25 mouse cellular contexts compared by ENCODE assay signal in genomic region chr8:86834496-86835260, GRCm38 (mm10). TPM values are rescaled to one million over a fixed set of nuclear protein-coding genes. Genes with fewer than 3 reads are reported as not detected.
DNase-seq lines count a peak whose midpoint lies in the region; ATAC-seq and TF ChIP-seq lines count a peak whose summit lies in the region.
"Had no signal": no experiment of that assay in that cellular context is flagged by ENCODE, and none has a peak within 500 bp of the region (broad histone marks: within the 10 kb centered on the region; RNA-seq: fewer than 3 reads in every experiment).

No protein-coding gene starts in this region.

- no peaks in the 10 kb centered on the region for H3K4me1 ChIP-seq in heart, embryonic 11.5 days (ENCODE audit: control insufficient read depth, insufficient read depth, low read length)
- H3K4me1 ChIP-seq in midbrain, embryonic 11.5 days (ENCODE audit: control insufficient read depth, insufficient read depth, low read length), result no peaks in the 10 kb centered on the region
- H3K4me1 ChIP-seq in midbrain, embryonic 13.5 days (replicated peaks), result no peaks in the 10 kb centered on the region
- H3K4me1 ChIP-seq in forebrain, postnatal 0 days (ENCODE audit: insufficient read depth), result no peaks in the 10 kb centered on the region
- H3K4me1 ChIP-seq: forebrain, embryonic 10.5 days; hindbrain, embryonic 10.5 days; limb, embryonic 10.5 days; liver, embryonic 15.5 days had no signal

- H3K27ac ChIP-seq in heart, embryonic 11.5 days (ENCODE audit: low read depth, low read length), result peak overlapping the region; percentile 43
- no peak overlapping the region for H3K27ac ChIP-seq in midbrain, embryonic 11.5 days (ENCODE audit: low read depth, low read length)
- H3K27ac ChIP-seq in midbrain, embryonic 13.5 days, result no peak overlapping the region
- no peak overlapping the region for H3K27ac ChIP-seq in forebrain, postnatal 0 days (ENCODE audit: low read depth, low read length)
- H3K27ac ChIP-seq: forebrain, embryonic 10.5 days; hindbrain, embryonic 10.5 days; layer of hippocampus, adult 2 months; limb, embryonic 10.5 days; liver, embryonic 15.5 days had no signal

- H3K4me3 ChIP-seq in heart, embryonic 11.5 days (ENCODE audit: low read depth, low read length), result no peak overlapping the region
- H3K4me3 ChIP-seq in midbrain, embryonic 11.5 days (ENCODE audit: low read depth, low read length), result no peak overlapping the region
- H3K4me3 ChIP-seq in midbrain, embryonic 13.5 days (replicated peaks), result no peak overlapping the region
- no peak overlapping the region for H3K4me3 ChIP-seq in forebrain, postnatal 0 days (ENCODE audit: low read depth, low read length)
- H3K4me3 ChIP-seq: forebrain, embryonic 10.5 days; hindbrain, embryonic 10.5 days; layer of hippocampus, adult 2 months; limb, embryonic 10.5 days; liver, embryonic 15.5 days had no signal

- 0 out of 2 replicates have a peak, but pooled peaks cover 2% of the 10 kb centered on the region for H3K9me3 ChIP-seq in heart, embryonic 11.5 days (replicated peaks; ENCODE audit: control insufficient read depth, low read length)
- no peaks in the 10 kb centered on the region for H3K9me3 ChIP-seq in midbrain, embryonic 11.5 days (ENCODE audit: control insufficient read depth, low read length)
- no peaks in the 10 kb centered on the region for H3K9me3 ChIP-seq in midbrain, embryonic 13.5 days
- no peaks in the 10 kb centered on the region for H3K9me3 ChIP-seq in forebrain, postnatal 0 days (ENCODE audit: low read length)
- H3K9me3 ChIP-seq: forebrain, embryonic 10.5 days; hindbrain, embryonic 10.5 days; limb, embryonic 10.5 days; liver, embryonic 15.5 days had no signal

- peaks cover 5% of the 10 kb centered on the region; the same call in 1 of the 2 replicates for H3K36me3 ChIP-seq in heart, embryonic 11.5 days (ENCODE audit: control insufficient read depth, insufficient read depth, low read length)
- no peaks in the 10 kb centered on the region for H3K36me3 ChIP-seq in midbrain, embryonic 11.5 days (ENCODE audit: control insufficient read depth, insufficient read depth, low read length)
- H3K36me3 ChIP-seq in midbrain, embryonic 13.5 days, result peaks cover 12% of the 10 kb centered on the region; the same call in 1 of the 2 replicates
- H3K36me3 ChIP-seq in forebrain, postnatal 0 days (ENCODE audit: insufficient read depth), result peaks cover 2% of the 10 kb centered on the region; the same call in 1 of the 2 replicates
- H3K36me3 ChIP-seq: liver, embryonic 15.5 days had no signal

- WGBS in heart, embryonic 11.5 days (ENCODE audit: insufficient replicate concordance), result 57% methylated on average over 8 of the region's 8 CpGs
- 87% methylated on average over 8 of the region's 8 CpGs for WGBS in midbrain, embryonic 11.5 days
- 87% methylated on average over 8 of the region's 8 CpGs for WGBS in midbrain, embryonic 13.5 days
- 87% methylated on average over 8 of the region's 8 CpGs for WGBS in forebrain, postnatal 0 days

- TF ChIP-seq CTCF in forebrain, postnatal 0 days (IDR thresholded peaks at IDR 0.05; ENCODE audit: low read depth), result no peak

- H3K9ac ChIP-seq in heart, embryonic 11.5 days (ENCODE audit: low read depth, low read length), result no peak overlapping the region
- no peak overlapping the region for H3K9ac ChIP-seq in midbrain, embryonic 11.5 days (ENCODE audit: low read length)
- H3K9ac ChIP-seq in midbrain, embryonic 13.5 days (replicated peaks), result no peak overlapping the region
- H3K9ac ChIP-seq in forebrain, postnatal 0 days, result no peak overlapping the region
- H3K9ac ChIP-seq: liver, embryonic 15.5 days had no signal

- peak; percentile 36; the same call in 1 of the 2 replicates for ATAC-seq in heart, embryonic 11.5 days (replicated peaks; ENCODE audit: insufficient number of reproducible peaks, low FRiP score, low TSS enrichment)
- ATAC-seq in midbrain, embryonic 11.5 days (ENCODE audit: low FRiP score), result no peak
- no peak for ATAC-seq in midbrain, embryonic 13.5 days
- ATAC-seq in forebrain, postnatal 0 days, result no peak
- ATAC-seq: activated CD4-positive, CD25-positive, alpha-beta regulatory T cell, adult 4 months; hindbrain, embryonic 16.5 days; intestine, postnatal 0 days had no signal

- H3K4me2 ChIP-seq in heart, embryonic 11.5 days, result no peak overlapping the region
- H3K4me2 ChIP-seq in midbrain, embryonic 11.5 days, result no peak overlapping the region
- H3K4me2 ChIP-seq in midbrain, embryonic 13.5 days (replicated peaks), result no peak overlapping the region
- H3K4me2 ChIP-seq in forebrain, postnatal 0 days (ENCODE audit: low read depth), result no peak overlapping the region
- H3K4me2 ChIP-seq: liver, embryonic 15.5 days had no signal

- no peaks in the 10 kb centered on the region for H3K27me3 ChIP-seq in heart, embryonic 11.5 days (ENCODE audit: control insufficient read depth, insufficient read depth, low read length)
- no peaks in the 10 kb centered on the region for H3K27me3 ChIP-seq in midbrain, embryonic 11.5 days (ENCODE audit: control insufficient read depth, insufficient read depth, low read length)
- H3K27me3 ChIP-seq in midbrain, embryonic 13.5 days, result no peaks in the 10 kb centered on the region
- no peaks in the 10 kb centered on the region for H3K27me3 ChIP-seq in forebrain, postnatal 0 days (ENCODE audit: insufficient read depth, low read length)
- H3K27me3 ChIP-seq: liver, embryonic 15.5 days had no signal

- DNase-seq in heart, adult 8-10 months (ENCODE audit: low spot score), result no peak
- peak; percentile 61 for DNase-seq in midbrain, embryonic 11.5 days (ENCODE audit: low spot score, missing footprints)
- peak; percentile 81 for DNase-seq in R1 (ENCODE audit: low read depth, low spot score)
- no peak for DNase-seq in forebrain, postnatal 0 days
- no peak for DNase-seq in thymus, postnatal 14 days
- no peak for DNase-seq in adrenal gland, adult 8-10 months
- DNase-seq: adrenal gland, postnatal 14 days; B cell, adult 2 months; cerebellum, adult 8-10 months; gastrocnemius, postnatal 36 days; kidney, postnatal 25 days; liver; lung, postnatal 4 days; thymus, adult 18-20 months; thymus, postnatal 4 days had no signal

RNA-seq across cellular contexts. Expression of gene N4bp1, which starts 50.4 kb away (rescaled TPM):
- 7.2 and 9.6 TPM in 2 replicates for polyA plus RNA-seq in heart, embryonic 11.5 days (2014; fragmentation: Nextera tagmentation; extraction: Ambion mirVana)
- 10 to 100 TPM; 15.8 to 17.9 (median 16.3) TPM for total RNA-seq in heart, adult 8-10 months (2022)
- 10.2 and 10.8 TPM in 2 replicates for polyA plus RNA-seq in midbrain, embryonic 11.5 days (2014; fragmentation: Nextera tagmentation; extraction: Ambion mirVana)
- 10.7 and 11.4 TPM in 2 replicates for polyA plus RNA-seq in midbrain, embryonic 13.5 days (2015; fragmentation: Nextera tagmentation; extraction: Ambion mirVana)
- 14.8 and 19.4 TPM in 2 replicates for total RNA-seq in forebrain, postnatal 0 days (2014; rRNA removed)
- 3.0 and 4.5 TPM in 2 replicates for polyA plus RNA-seq in forebrain, postnatal 0 days (2015; fragmentation: Nextera tagmentation; extraction: Ambion mirVana)
- 10 to 100 TPM; 33.9 to 38.5 (median 36.1) TPM for total RNA-seq in adrenal gland, adult 8-10 months (2022)

Comparison
In these comparisons a context has a peak if more than half of its experiments do, and no peak if none do; other contexts are left out.
1. DNase-seq: peak in midbrain, embryonic 11.5 days (single experiment) and R1 (single experiment); none in heart, adult 8-10 months (single experiment), forebrain, postnatal 0 days (single experiment), thymus, postnatal 14 days (single experiment) and adrenal gland, adult 8-10 months (single experiment).